Mouse (Mus musculus) embryo, embryonic 10 days (tissue): ENCODE data around the gene Syne4.

Experiments used
- DNase-seq: peaks from one replicate; pipeline ENCODE4 v3.0.0-alpha.2; 2015; ENCODE audit warnings: low spot score

Syne4 gene

DNA sequence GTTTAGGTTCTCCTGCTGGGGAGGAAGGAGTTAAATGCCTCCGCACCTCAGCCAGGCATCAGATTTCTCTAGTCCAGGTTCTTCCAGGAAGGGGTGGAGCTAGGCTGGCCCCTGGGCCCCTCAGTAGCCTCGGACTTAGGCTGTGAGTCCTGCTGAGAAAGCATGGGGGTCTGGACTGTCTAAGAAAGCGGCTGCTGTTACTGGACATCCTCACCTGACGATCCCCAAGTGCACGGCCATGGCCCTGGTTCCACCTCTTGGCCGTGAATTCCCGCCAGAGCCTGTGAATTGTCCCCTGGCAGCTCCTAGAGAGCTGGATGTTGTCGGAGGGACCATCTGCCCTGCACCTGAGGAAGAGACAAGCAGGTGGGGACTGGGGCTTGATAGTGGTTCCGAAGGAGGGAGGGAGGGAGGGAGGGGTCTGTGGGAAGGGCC, at the start of gene Syne4:
Gene Syne4 (plus strand): TSS at position 87 of the 435 bp plus-strand sequence.
- peak; percentile 71 for DNase-seq

GRCm38 (mm10) chr7:30265041-30265440, 49.6 kb upstream of the Syne4 start:
- no peak for DNase-seq

- DNase-seq = no peak
Observed at GRCm38 (mm10) chr7:30265531-30265930, 49.1 kb upstream of the Syne4 start.

GRCm38 (mm10) chr7:30265935-30266334, 48.7 kb upstream of the Syne4 start:
- DNase-seq = no peak

DNA sequence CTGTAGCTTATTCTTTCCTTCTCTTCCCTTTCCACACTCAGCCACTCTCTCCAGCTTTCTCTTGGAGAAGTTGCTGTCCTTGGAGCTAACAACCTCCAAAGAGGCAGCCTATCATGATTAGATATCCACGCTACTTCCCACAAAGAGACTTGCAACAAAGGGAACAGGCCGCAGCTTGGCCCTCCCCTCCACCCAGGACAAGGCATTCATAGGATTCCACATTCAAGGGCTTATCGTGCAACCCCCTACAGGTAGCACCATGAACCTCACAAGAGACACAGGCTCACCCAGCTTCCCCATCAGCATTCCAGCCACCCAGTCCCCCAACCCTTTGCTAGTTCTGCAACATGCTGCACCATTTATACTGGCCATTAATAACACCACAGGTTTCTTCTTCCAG, 47.8 kb upstream of the Syne4 start:
- no peak for DNase-seq

- DNase-seq = no peak
Observed at GRCm38 (mm10) chr7:30269641-30270040, 45.0 kb upstream of the Syne4 start.

- DNase-seq = no peak
Observed at GRCm38 (mm10) chr7:30274383-30274782, 40.2 kb upstream of the Syne4 start.

DNA sequence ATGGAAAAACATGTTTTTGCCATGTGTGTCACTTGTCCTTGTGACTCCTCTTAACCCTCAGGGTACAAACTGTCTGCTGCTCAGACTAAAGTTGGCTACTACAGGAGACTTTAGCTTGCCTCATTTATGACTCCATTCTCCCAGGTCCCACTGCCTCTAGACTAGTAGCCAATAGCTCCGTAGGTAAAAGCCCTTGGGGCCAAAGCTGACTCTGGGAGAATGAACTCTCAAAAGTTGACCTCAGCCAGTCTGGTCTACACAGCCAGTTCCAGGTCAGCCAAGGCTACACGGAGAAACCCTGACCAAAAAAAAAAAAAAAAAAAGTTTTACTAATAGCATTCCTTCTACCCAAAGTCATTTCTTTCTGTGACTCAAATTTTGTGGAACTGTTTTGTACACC, 35.7 kb upstream of the Syne4 start:
- DNase-seq = no peak

GRCm38 (mm10) chr7:30279536-30279935, 35.1 kb upstream of the Syne4 start:
- peak; percentile 66 for DNase-seq

DNA sequence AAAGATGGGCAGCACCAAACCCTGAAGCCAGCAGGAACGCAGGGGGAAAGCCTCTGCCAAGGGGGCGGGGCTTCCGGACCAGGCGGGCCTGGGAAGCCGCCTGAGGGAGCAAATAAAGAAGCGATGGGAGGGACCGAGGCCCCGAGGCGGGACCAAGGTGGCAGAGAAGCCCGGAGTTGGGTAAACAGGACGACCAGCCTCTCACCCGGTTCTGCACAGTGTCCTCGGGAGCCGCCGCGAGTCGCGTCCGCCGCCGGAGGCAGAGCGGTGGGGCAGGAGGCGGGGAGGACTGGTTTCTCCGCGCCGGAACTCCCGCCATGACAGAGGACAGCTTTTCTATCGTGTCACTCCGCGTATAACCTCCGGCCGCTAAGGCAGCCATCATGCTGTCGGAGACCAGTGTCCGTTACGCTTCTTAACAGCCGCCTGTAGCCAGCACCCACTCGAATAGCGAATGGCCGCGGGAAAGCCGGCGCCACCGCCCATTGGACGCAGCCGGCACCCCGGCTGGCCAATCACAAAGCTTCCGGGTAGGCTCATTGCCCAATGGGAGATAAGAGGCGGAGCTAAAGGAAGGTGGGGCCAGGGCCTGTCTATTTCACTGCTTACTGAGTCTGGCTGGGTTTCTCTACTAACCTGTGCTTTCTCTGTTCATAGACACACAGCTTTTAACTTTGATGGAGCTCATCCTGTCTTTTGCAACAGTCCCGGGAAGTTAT, 34.5 kb upstream of the Syne4 start, which contains the start of the genes Thap8 and Wdr62:
Gene Thap8 (plus strand): TSS at position 144 of the 719 bp plus-strand sequence.
Gene Wdr62 (minus strand): TSS at position 469 of the 719 bp plus-strand sequence.
- peak; percentile 94 for DNase-seq

DNA sequence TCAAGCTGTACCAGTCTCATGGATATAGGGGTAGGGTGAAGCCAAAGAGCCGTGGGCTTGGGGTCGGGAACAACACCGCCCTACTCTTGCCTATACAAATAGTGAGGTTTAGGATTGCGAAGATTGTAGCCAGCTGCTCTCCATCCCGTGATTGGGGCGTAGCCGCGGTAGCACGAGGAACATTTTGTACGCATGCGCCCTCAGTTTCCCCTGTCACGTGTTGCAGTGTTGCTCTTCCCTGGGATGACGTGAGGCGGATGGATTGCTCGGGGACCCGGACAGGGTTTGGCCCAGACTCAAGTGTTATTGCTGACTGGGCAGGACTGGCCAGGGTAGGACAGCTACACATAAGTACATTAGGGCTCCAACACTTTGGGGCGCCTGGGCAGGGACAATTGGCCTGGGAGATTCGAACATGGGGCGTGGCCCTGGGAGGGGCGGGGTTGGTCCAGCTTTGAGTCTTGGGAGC, 33.9 kb upstream of the Syne4 start:
- peak; percentile 94 for DNase-seq

DNA sequence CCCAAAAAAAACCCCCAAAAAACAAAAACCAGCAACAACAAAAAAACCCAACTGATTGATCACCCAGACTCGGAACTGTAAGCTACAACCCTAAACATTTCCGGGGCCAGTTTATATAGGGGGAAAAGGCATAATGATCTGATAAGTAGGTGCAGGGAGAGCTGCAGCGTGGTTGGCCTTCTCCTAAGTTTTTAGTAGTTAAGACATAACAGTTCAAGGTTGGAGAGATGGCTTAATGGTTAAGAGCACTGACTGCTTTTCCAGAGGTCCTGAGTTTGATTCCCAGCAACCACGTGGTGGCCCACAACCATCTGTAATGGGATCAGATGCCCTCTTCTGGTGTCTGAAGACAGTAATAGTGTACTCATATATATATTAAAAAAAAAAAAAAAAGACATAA, 33.1 kb upstream of the Syne4 start:
- no peak for DNase-seq

GRCm38 (mm10) chr7:30282740-30283139, 31.9 kb upstream of the Syne4 start:
- DNase-seq = no peak

- DNase-seq = no peak
Observed at GRCm38 (mm10) chr7:30286701-30287410, 27.8 kb upstream of the Syne4 start.

- DNase-seq = no peak
Observed at GRCm38 (mm10) chr7:30288046-30288445, 26.6 kb upstream of the Syne4 start.

DNA sequence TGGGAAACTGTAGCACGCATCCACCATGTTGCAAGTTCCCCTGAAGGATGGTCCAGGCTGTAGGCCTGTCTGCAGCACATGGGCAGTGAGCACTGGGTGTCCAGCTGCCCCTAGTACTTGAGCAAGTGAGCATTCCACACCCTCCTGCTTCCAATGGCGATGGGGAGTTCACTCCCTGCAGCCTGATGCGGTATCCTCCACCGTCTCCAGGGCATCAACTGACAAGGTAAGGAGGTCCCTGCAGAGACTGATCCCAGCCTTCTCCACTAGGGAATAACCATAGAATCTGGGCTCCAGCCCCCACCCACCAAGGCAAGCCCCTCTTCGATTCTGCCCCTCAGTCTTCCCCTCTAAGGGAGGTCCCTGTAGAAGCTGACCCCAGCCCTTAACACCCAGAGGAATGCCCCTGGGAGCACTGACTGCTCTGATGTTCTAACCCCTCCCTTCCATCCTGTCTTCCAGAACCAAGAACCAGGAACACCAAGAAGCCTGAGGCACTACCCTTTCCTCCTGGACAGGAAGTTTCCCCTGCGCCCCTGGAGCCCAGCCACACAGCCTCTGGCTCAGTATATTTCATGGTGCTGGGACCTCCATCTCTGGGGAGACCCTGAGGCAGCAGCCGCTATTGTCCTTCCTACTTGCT, 25.4 kb upstream of the Syne4 start:
- DNase-seq = no peak

GRCm38 (mm10) chr7:30289714-30290399, 24.8 kb upstream of the Syne4 start:
- peak; percentile 48 for DNase-seq

- DNase-seq = peak; percentile 92
Observed at GRCm38 (mm10) chr7:30291215-30292131, 23.1 kb upstream of the Syne4 start, which contains the start of gene Clip3. Clip3 (plus strand) TSS chr7:30291728.

GRCm38 (mm10) chr7:30293795-30294194, 20.8 kb upstream of the Syne4 start:
- DNase-seq = no peak

DNA sequence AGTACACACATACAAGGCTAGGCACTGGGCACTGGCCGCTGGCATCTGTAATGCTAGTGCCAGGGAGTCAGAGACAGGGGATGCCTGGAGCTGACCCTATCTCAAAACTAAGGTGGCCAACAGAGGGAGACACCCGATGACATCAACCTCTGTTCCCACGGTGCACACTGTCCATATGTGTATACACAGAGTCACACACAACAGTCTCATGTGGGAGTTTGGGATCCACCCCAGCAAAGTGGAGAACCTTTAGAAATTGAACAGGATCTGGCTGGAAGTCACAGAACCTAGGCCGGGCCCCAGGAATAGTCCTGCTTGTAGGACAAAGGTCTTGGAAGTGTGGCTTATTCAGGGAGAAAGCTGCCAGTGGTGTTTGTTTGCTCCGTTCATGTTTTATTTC, 20.3 kb upstream of the Syne4 start:
- DNase-seq = no peak

DNA sequence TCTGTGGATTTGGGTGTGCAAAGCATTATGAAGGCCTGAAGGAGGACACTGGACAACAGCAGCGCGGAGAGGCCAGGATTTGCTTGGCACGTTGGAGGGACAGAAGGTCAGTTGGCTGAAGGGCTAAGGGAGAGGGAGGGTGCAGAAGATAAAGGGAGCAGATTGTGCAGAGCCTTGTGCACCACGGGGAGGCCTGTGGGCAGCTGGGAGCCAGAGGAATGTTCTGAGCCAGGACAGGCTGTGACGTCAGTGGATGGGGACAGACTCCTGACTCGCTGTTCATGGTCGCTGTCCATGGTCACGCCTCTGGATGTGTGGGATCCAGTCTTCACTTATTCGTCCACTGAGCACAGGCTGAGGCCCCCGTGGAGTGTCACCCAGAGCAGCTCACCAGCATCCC, 19.5 kb upstream of the Syne4 start:
- no peak for DNase-seq
